Mouse (Mus musculus): ENCODE data around the gene Olfr918.

- TF ChIP-seq CTCF (IDR thresholded peaks at IDR 0.05; ENCODE audit: borderline replicate concordance, extremely low read depth, insufficient read depth, insufficient read length): no peak
- no peak for TF ChIP-seq POLR2A (IDR thresholded peaks at IDR 0.05; ENCODE audit: borderline replicate concordance, extremely low read depth, insufficient read depth, insufficient read length, poor library complexity, severe bottlenecking)
These were observed 49.6 kb upstream of the Olfr918 start for GRCm38 (mm10) chr9:38724044-38724443.

Data from brain, embryonic 14.5 days (tissue).